Mouse (Mus musculus): ENCODE data around the gene Pi16. TPM values are rescaled to one million over a fixed set of nuclear protein-coding genes. Genes with fewer than 3 reads are reported as not detected.
A peak's percentile ranks its signal among the peaks of the same experiment; 100 is the strongest.

Gene Pi16
- polyA plus RNA-seq, 1 experiment from 2014 or later, result 3.7 TPM

DNA sequence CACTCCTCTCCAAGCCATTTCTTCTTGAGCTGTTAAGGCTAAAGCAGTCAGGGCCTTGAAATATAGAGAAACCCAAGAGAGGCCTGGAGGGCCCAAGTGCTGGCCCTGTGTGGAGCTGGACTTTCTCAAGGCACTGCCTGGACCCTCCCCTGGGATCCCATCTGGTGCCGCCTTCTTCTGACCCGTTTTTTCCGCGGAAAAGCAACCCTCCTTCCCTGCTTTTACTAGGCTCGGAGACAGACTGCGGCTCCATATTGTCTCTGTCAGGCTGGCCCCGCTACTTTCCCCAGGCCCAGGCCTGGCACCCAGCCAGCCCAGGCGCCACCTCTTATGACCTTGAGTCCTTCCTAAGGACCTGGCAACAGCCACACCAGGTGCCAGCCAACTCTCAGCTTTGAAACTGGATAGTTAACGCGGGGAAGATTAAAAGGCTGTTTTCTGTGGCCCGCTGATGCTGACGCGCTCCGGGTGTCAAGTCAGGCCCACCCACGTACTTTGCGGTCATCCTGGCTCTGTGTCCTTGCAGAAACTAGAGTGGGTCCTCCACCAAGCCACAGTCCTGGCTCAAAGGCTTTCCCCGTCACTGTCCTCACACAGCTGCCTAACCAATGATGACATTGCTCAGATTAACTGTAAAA is 38.5 kb downstream of the Pi16 start:
- DNase-seq (ENCODE audit: low spot score), result no peak

DNA sequence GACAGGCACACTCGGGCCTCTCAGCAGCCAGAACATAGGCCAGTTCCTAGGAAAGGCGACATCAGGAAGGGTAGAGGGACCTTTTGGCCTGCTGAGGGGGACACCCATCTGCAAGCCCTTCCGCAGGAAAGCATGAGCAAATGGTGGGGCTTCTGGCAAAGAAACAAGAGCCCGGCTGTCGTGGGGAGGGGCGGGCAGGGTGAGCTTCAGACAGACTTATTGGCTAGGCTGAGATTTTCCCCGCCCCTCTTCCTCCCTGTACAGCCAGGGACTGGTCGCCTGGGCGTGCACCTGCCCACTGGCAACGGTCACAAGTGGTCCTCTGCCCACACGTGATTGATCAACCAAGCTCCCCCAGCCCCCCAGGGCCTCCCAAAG is 39.0 kb downstream of the Pi16 start:
- DNase-seq (ENCODE audit: low spot score), result no peak

GRCm38 (mm10) chr17:29356882-29357281 is 39.4 kb downstream of the Pi16 start:
- DNase-seq (ENCODE audit: low spot score), result no peak

DNA sequence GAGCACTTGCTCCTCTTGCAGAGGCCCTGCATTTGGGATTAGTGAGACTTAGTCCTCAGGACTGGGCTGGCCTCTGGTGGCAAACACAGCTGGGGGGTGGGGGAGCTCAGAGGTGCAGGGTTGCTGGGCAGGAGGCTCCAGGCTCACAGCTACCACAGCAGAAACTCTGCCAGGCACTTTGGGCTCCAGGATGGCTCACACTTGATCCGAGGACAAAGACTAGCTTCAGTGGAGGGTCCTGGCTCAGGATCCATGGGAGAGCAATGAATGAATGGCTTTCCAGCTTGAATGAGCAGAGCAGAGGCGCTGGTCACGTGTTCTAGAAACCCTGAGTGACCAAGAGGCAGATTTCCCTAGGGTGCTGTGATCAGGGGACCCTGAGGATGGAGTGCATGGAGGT is 41.4 kb downstream of the Pi16 start:
- DNase-seq (ENCODE audit: low spot score), result no peak

GRCm38 (mm10) chr17:29360761-29361221 is 43.3 kb downstream of the Pi16 start, which contains the start of gene Fgd2:
TSS of gene Fgd2 (plus strand) at chr17:29360914.
- peak; percentile 31 for DNase-seq (ENCODE audit: low spot score)

- DNase-seq (ENCODE audit: low spot score), result peak; percentile 66
Measured at GRCm38 (mm10) chr17:29361982-29362691, 44.7 kb downstream of the Pi16 start.

DNA sequence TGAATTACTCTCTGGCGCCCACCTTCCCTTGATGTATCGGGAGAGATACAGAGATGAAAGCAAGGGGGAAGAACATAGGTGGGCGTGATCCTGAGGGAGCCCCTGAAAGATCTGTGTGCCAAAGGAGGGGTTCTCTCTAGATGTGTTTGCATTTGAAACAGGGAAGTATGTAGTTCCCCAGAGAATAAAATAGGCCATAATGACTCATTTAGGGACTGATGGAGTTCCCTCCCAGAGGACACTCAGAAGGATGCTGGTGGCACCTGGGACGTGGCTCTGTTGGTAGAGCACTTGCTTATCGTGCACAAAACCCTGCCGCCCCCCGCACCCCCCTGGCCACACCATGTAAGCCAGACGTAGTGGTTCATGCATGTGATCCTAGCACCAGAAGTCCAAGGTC is 45.6 kb downstream of the Pi16 start:
- DNase-seq (ENCODE audit: low spot score), result no peak

GRCm38 (mm10) chr17:29365105-29365621 is 47.7 kb downstream of the Pi16 start:
- peak; percentile 35 for DNase-seq (ENCODE audit: low spot score)

- DNase-seq (ENCODE audit: low spot score), result no peak
Measured at GRCm38 (mm10) chr17:29368726-29369125, 51.2 kb downstream of the Pi16 start.

- peak; percentile 92 for DNase-seq (ENCODE audit: low spot score)
Measured at GRCm38 (mm10) chr17:29370984-29371723, 53.7 kb downstream of the Pi16 start.

GRCm38 (mm10) chr17:29375871-29376270 is 58.4 kb downstream of the Pi16 start:
- no peak for DNase-seq (ENCODE audit: low spot score)

- no peak for DNase-seq (ENCODE audit: low spot score)
Measured at GRCm38 (mm10) chr17:29378056-29378455, 60.6 kb downstream of the Pi16 start.

Other genes starting within 250 kb of the Pi16 start
- 39.3 and 39.7 TPM in 2 replicates for gene Cdkn1a, start 226.7 kb upstream of the Pi16 start, polyA plus RNA-seq (2015; fragmentation: Nextera tagmentation; extraction: Ambion mirVana)
- 4.9 and 5.4 TPM in 2 replicates for gene Rab44, start 203.5 kb upstream of the Pi16 start, polyA plus RNA-seq (2015; fragmentation: Nextera tagmentation; extraction: Ambion mirVana)
- gene Cpne5, start 79.5 kb upstream of the Pi16 start, polyA plus RNA-seq (2015; fragmentation: Nextera tagmentation; extraction: Ambion mirVana), result 2.8 and 3.0 TPM in 2 replicates
- 118 and 133 TPM in 2 replicates for gene Ppil1, start 53.5 kb upstream of the Pi16 start, polyA plus RNA-seq (2015; fragmentation: Nextera tagmentation; extraction: Ambion mirVana)
- gene BC004004, start 48.9 kb upstream of the Pi16 start, polyA plus RNA-seq (2015; fragmentation: Nextera tagmentation; extraction: Ambion mirVana), result 92.2 and 95.2 TPM in 2 replicates
- 144 and 154 TPM in 2 replicates for gene Mtch1, start 30.3 kb downstream of the Pi16 start, polyA plus RNA-seq (2015; fragmentation: Nextera tagmentation; extraction: Ambion mirVana)
- gene Fgd2, start 43.2 kb downstream of the Pi16 start, polyA plus RNA-seq (2015; fragmentation: Nextera tagmentation; extraction: Ambion mirVana), result 6.8 and 7.2 TPM in 2 replicates
- gene Pim1, start 173.1 kb downstream of the Pi16 start, polyA plus RNA-seq (2015; fragmentation: Nextera tagmentation; extraction: Ambion mirVana), result 78.6 and 81.4 TPM in 2 replicates
- gene Gm17657, start 232.0 kb downstream of the Pi16 start, polyA plus RNA-seq (2015; fragmentation: Nextera tagmentation; extraction: Ambion mirVana), result not detected in 2 replicates
- 10.7 and 13.8 TPM in 2 replicates for gene Tbc1d22b, start 232.1 kb downstream of the Pi16 start, polyA plus RNA-seq (2015; fragmentation: Nextera tagmentation; extraction: Ambion mirVana)
- 0.62 and 1.2 TPM in 2 replicates for gene Tmem217, start 234.7 kb downstream of the Pi16 start, polyA plus RNA-seq (2015; fragmentation: Nextera tagmentation; extraction: Ambion mirVana)

Data from thymus, postnatal 0 days (tissue).